Mouse (Mus musculus): ENCODE results near the gene Snap47. TPM values are rescaled to one million over a fixed set of nuclear protein-coding genes. Genes with fewer than 3 reads are reported as not detected.

Snap47 gene
- polyA plus RNA-seq (2014; fragmentation: Illumina TruSeq; extraction: RNeasy Lipid Tissue Mini Kit (QIAGEN cat#74804); ENCODE audit: low replicate concordance) = 7.9 TPM

GRCm38 (mm10) chr11:59451086-59451485, at the start of gene Snap47:
Gene Snap47 (minus strand): TSS chr11:59451186.

GRCm38 (mm10) chr11:59472326-59472677, 21.3 kb upstream of the Snap47 start, which contains the start of gene Zfp867:
Gene Zfp867 (minus strand): TSS chr11:59472474.

GRCm38 (mm10) chr11:59449741-59450229, 1.2 kb downstream of the Snap47 start, which contains the start of gene Jmjd4:
Gene Jmjd4 (plus strand): TSS chr11:59450045.

GRCm38 (mm10) chr11:59375475-59375874, 75.5 kb downstream of the Snap47 start, which contains the start of gene Prss38:
Gene Prss38 (minus strand): TSS chr11:59375657.

Other genes with a start within 250 kb of the Snap47 start
- 14.2 TPM for gene Mrpl55, start 248.7 kb downstream of the Snap47 start, polyA plus RNA-seq (2014; fragmentation: Illumina TruSeq; extraction: RNeasy Lipid Tissue Mini Kit (QIAGEN cat#74804); ENCODE audit: low replicate concordance)
- 0.45 TPM for gene 2310033P09Rik, start 242.9 kb downstream of the Snap47 start, polyA plus RNA-seq (2014; fragmentation: Illumina TruSeq; extraction: RNeasy Lipid Tissue Mini Kit (QIAGEN cat#74804); ENCODE audit: low replicate concordance)
- gene Arf1, start 222.9 kb downstream of the Snap47 start, polyA plus RNA-seq (2014; fragmentation: Illumina TruSeq; extraction: RNeasy Lipid Tissue Mini Kit (QIAGEN cat#74804); ENCODE audit: low replicate concordance) = 277 TPM
- not detected for gene Wnt3a, start 160.4 kb downstream of the Snap47 start, polyA plus RNA-seq (2014; fragmentation: Illumina TruSeq; extraction: RNeasy Lipid Tissue Mini Kit (QIAGEN cat#74804); ENCODE audit: low replicate concordance)
- 0.19 TPM for gene Wnt9a, start 144.3 kb downstream of the Snap47 start, polyA plus RNA-seq (2014; fragmentation: Illumina TruSeq; extraction: RNeasy Lipid Tissue Mini Kit (QIAGEN cat#74804); ENCODE audit: low replicate concordance)
- not detected for gene Prss38, start 75.5 kb downstream of the Snap47 start, polyA plus RNA-seq (2014; fragmentation: Illumina TruSeq; extraction: RNeasy Lipid Tissue Mini Kit (QIAGEN cat#74804); ENCODE audit: low replicate concordance)
- 7.8 TPM for gene Jmjd4, start 1.1 kb downstream of the Snap47 start, polyA plus RNA-seq (2014; fragmentation: Illumina TruSeq; extraction: RNeasy Lipid Tissue Mini Kit (QIAGEN cat#74804); ENCODE audit: low replicate concordance)
- gene Zfp867, start 21.3 kb upstream of the Snap47 start, polyA plus RNA-seq (2014; fragmentation: Illumina TruSeq; extraction: RNeasy Lipid Tissue Mini Kit (QIAGEN cat#74804); ENCODE audit: low replicate concordance) = 3.6 TPM
- gene Zkscan17, start 75.6 kb upstream of the Snap47 start, polyA plus RNA-seq (2014; fragmentation: Illumina TruSeq; extraction: RNeasy Lipid Tissue Mini Kit (QIAGEN cat#74804); ENCODE audit: low replicate concordance) = 0.85 TPM
- gene Nlrp3, start 90.4 kb upstream of the Snap47 start, polyA plus RNA-seq (2014; fragmentation: Illumina TruSeq; extraction: RNeasy Lipid Tissue Mini Kit (QIAGEN cat#74804); ENCODE audit: low replicate concordance) = not detected
- not detected for gene Olfr222, start 125.0 kb upstream of the Snap47 start, polyA plus RNA-seq (2014; fragmentation: Illumina TruSeq; extraction: RNeasy Lipid Tissue Mini Kit (QIAGEN cat#74804); ENCODE audit: low replicate concordance)
- not detected for gene Olfr223, start 142.1 kb upstream of the Snap47 start, polyA plus RNA-seq (2014; fragmentation: Illumina TruSeq; extraction: RNeasy Lipid Tissue Mini Kit (QIAGEN cat#74804); ENCODE audit: low replicate concordance)
- gene Mprip, start 210.1 kb upstream of the Snap47 start, polyA plus RNA-seq (2014; fragmentation: Illumina TruSeq; extraction: RNeasy Lipid Tissue Mini Kit (QIAGEN cat#74804); ENCODE audit: low replicate concordance) = 6.9 TPM